Mouse (Mus musculus): ENCODE results near the gene Slpi. TPM values are rescaled to one million over a fixed set of nuclear protein-coding genes. Genes with fewer than 3 reads are reported as not detected.

The Slpi gene
- total RNA-seq, 2 experiments from 2014 or later = 0.85 to 1.4 TPM

Small RNA genes lying within 50 kb of the gene (microRNA-seq; reads per million reads assigned to microRNA genes)
- gene Mir7678 = 0 reads per million in 2 experiments

Other genes with a start within 250 kb of the Slpi start
- gene Kcns1, start 218.0 kb downstream of the Slpi start, total RNA-seq (2021) = 1 to 10 TPM; 4.0 to 4.2 TPM
- not detected for gene Wfdc5, start 206.4 kb downstream of the Slpi start, total RNA-seq (2021)
- not detected for gene Wfdc12, start 198.5 kb downstream of the Slpi start, total RNA-seq (2021)
- not detected for gene Wfdc15a, start 189.0 kb downstream of the Slpi start, total RNA-seq (2021)
- not detected for gene Wfdc15b, start 167.4 kb downstream of the Slpi start, total RNA-seq (2021)
- not detected for gene Svs2, start 150.6 kb downstream of the Slpi start, total RNA-seq (2021)
- gene Svs3b, start 132.5 kb downstream of the Slpi start, total RNA-seq (2021) = not detected
- gene Svs4, start 110.6 kb downstream of the Slpi start, total RNA-seq (2021) = not detected
- gene Svs3a, start 99.8 kb downstream of the Slpi start, total RNA-seq (2021) = not detected
- not detected for gene Svs6, start 72.3 kb downstream of the Slpi start, total RNA-seq (2021)
- gene Svs5, start 56.4 kb downstream of the Slpi start, total RNA-seq (2021) = not detected
- under 1 TPM; 0.35 to 0.46 TPM for gene Rbpjl, start 14.0 kb upstream of the Slpi start, total RNA-seq (2021)
- gene Matn4, start 16.1 kb upstream of the Slpi start, total RNA-seq (2021) = 10 to 100 TPM; 13.0 to 13.4 TPM
- 100 to 1,000 TPM; 102 to 129 TPM for gene Sdc4, start 54.8 kb upstream of the Slpi start, total RNA-seq (2021)
- 10 to 100 TPM; 37.7 to 42.3 TPM for gene Sys1, start 67.9 kb upstream of the Slpi start, total RNA-seq (2021)
- gene Gm20458, start 71.9 kb upstream of the Slpi start, total RNA-seq (2021) = 10 to 100 TPM in 1 of 2 experiments, 1 to 10 TPM in 1; 7.0 to 13.3 TPM
- not detected for gene Trp53tg5, start 84.6 kb upstream of the Slpi start, total RNA-seq (2021)
- gene Dbndd2, start 97.0 kb upstream of the Slpi start, total RNA-seq (2021) = 100 to 1,000 TPM; 108 to 110 TPM
- 10 to 100 TPM; 76.6 to 84.5 TPM for gene Pigt, start 108.4 kb upstream of the Slpi start, total RNA-seq (2021)
- not detected for gene Wfdc2, start 173.3 kb upstream of the Slpi start, total RNA-seq (2021)
- gene Spint3, start 184.4 kb upstream of the Slpi start, total RNA-seq (2021) = not detected
- not detected for gene Wfdc6a, start 196.4 kb upstream of the Slpi start, total RNA-seq (2021)
- gene Eppin, start 204.5 kb upstream of the Slpi start, total RNA-seq (2021) = not detected
- not detected for gene Wfdc6b, start 224.4 kb upstream of the Slpi start, total RNA-seq (2021)
- not detected for gene Wfdc8, start 224.5 kb upstream of the Slpi start, total RNA-seq (2021)
- not detected for gene Wfdc16, start 249.7 kb upstream of the Slpi start, total RNA-seq (2021)